19 mouse cellular contexts compared by ENCODE assay signal in the genomic region with DNA sequence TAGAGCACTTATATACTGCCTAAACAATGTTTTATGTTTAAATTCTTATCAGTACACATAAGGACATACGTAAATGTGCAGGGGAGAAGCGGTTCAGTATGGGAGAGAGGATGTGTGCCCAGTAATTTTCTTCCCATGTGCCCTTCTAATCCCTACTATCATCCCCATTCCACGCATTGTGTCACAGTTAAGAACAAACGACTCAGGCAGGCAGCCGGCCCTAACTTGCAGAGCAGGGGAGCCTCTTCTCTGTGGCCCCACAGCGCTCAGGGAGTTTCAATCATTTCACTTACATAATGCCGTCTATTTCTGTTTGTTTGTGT.
DNase-seq lines count a peak whose midpoint lies in the region; ATAC-seq and TF ChIP-seq lines count a peak whose summit lies in the region.
"Had no signal": no experiment of that assay in that cellular context is flagged by ENCODE, and none has a peak within 500 bp of the region (broad histone marks: within the 10 kb centered on the region; RNA-seq: fewer than 3 reads in every experiment).

No protein-coding gene starts in this region.

- H3K9me3 ChIP-seq in forebrain, embryonic 10.5 days = no peaks in the 10 kb centered on the region
- H3K9me3 ChIP-seq in forebrain, embryonic 12.5 days = no peaks in the 10 kb centered on the region
- H3K9me3 ChIP-seq in liver, embryonic 13.5 days (replicated peaks) = no peaks in the 10 kb centered on the region
- no peaks in the 10 kb centered on the region for H3K9me3 ChIP-seq in stomach, embryonic 15.5 days
- no peaks in the 10 kb centered on the region for H3K9me3 ChIP-seq in stomach, postnatal 0 days (ENCODE audit: control insufficient read depth, low read length)
- H3K9me3 ChIP-seq: embryonic facial prominence, embryonic 10.5 days; forebrain, embryonic 13.5 days; G1E; heart, embryonic 13.5 days; neural tube, embryonic 13.5 days had no signal

- H3K4me2 ChIP-seq in forebrain, embryonic 12.5 days = no peak overlapping the region
- H3K4me2 ChIP-seq in liver, embryonic 13.5 days = no peak overlapping the region
- no peak overlapping the region for H3K4me2 ChIP-seq in stomach, embryonic 15.5 days
- H3K4me2 ChIP-seq in stomach, postnatal 0 days (replicated peaks; ENCODE audit: low read depth) = no peak overlapping the region
- H3K4me2 ChIP-seq: forebrain, embryonic 13.5 days; heart, embryonic 13.5 days; hindbrain, embryonic 14.5 days; midbrain, embryonic 11.5 days; neural tube, embryonic 13.5 days had no signal

- no peak overlapping the region for H3K27ac ChIP-seq in forebrain, embryonic 10.5 days
- H3K27ac ChIP-seq in forebrain, embryonic 12.5 days = no peak overlapping the region
- H3K27ac ChIP-seq in liver, embryonic 13.5 days = peak overlapping the region; percentile 65; the same call in 1 of the 2 replicates
- 0 out of 2 replicates have a peak overlapping the region, but pooled peaks have one; percentile 28 for H3K27ac ChIP-seq in stomach, embryonic 15.5 days
- H3K27ac ChIP-seq in stomach, postnatal 0 days (replicated peaks) = no peak overlapping the region
- H3K27ac ChIP-seq: embryonic facial prominence, embryonic 10.5 days; forebrain, embryonic 13.5 days; heart, embryonic 13.5 days; hindbrain, embryonic 14.5 days; neural tube, embryonic 13.5 days had no signal

- DNase-seq in forebrain, embryonic 10.5 days (ENCODE audit: extremely low spot score, low spot score) = peak; percentile 12
- DNase-seq in liver, embryonic 13.5 days = no peak
- DNase-seq in liver = no peak
- DNase-seq in stomach, postnatal 0 days (ENCODE audit: low spot score) = no peak
- no peak for DNase-seq in spleen, adult 12 weeks (ENCODE audit: low spot score)
- DNase-seq in right cerebral cortex, adult 18-20 months = no peak
- DNase-seq: lung, adult 18-20 months; spleen, adult 18-20 months; thymus, adult 2 months had no signal

- TF ChIP-seq EP300 in stomach, postnatal 0 days (optimal IDR thresholded peaks at IDR 0.05) = no peak

- no peak overlapping the region for H3K9ac ChIP-seq in forebrain, embryonic 12.5 days
- H3K9ac ChIP-seq in liver, embryonic 13.5 days = no peak overlapping the region; the same call in 1 of the 2 replicates
- H3K9ac ChIP-seq in stomach, embryonic 15.5 days = no peak overlapping the region
- no peak overlapping the region for H3K9ac ChIP-seq in stomach, postnatal 0 days (ENCODE audit: low read length)
- H3K9ac ChIP-seq: forebrain, embryonic 13.5 days; heart, embryonic 13.5 days; hindbrain, embryonic 14.5 days; neural tube, embryonic 13.5 days had no signal

- peaks cover 6% of the 10 kb centered on the region; the same call in 1 of the 2 replicates for H3K36me3 ChIP-seq in forebrain, embryonic 10.5 days (replicated peaks)
- H3K36me3 ChIP-seq in forebrain, embryonic 12.5 days (replicated peaks) = no peaks in the 10 kb centered on the region
- H3K36me3 ChIP-seq in liver, embryonic 13.5 days = peaks cover 11% of the 10 kb centered on the region; the same call in 1 of the 2 replicates
- H3K36me3 ChIP-seq in stomach, embryonic 15.5 days = no peaks in the 10 kb centered on the region; the same call in 1 of the 2 replicates
- H3K36me3 ChIP-seq in stomach, postnatal 0 days (ENCODE audit: control insufficient read depth, insufficient read depth, low read length) = no peaks in the 10 kb centered on the region
- H3K36me3 ChIP-seq: heart, embryonic 13.5 days; neural tube, embryonic 13.5 days had no signal

- TF ChIP-seq CTCF in stomach, postnatal 0 days (IDR thresholded peaks at IDR 0.05; ENCODE audit: low read depth) = no peak

- ATAC-seq in forebrain, embryonic 12.5 days (ENCODE audit: low FRiP score) = no peak
- ATAC-seq in liver, embryonic 13.5 days (ENCODE audit: low read depth) = no peak
- no peak; the same call in 1 of the 2 replicates for ATAC-seq in stomach, embryonic 15.5 days (ENCODE audit: insufficient read depth, low FRiP score, low read depth)
- ATAC-seq in stomach, postnatal 0 days (ENCODE audit: low FRiP score, low TSS enrichment) = no peak
- ATAC-seq: activated CD4-positive, CD25-positive, alpha-beta regulatory T cell, adult 4 months had no signal

- H3K4me1 ChIP-seq in forebrain, embryonic 10.5 days = peaks cover 18% of the 10 kb centered on the region
- H3K4me1 ChIP-seq in forebrain, embryonic 12.5 days = peaks cover 8% of the 10 kb centered on the region; the same call in 1 of the 2 replicates
- peaks cover 45% of the 10 kb centered on the region for H3K4me1 ChIP-seq in liver, embryonic 13.5 days (replicated peaks)
- peaks cover 5% of the 10 kb centered on the region; the same call in 1 of the 2 replicates for H3K4me1 ChIP-seq in stomach, embryonic 15.5 days
- peaks cover 5% of the 10 kb centered on the region; the same call in 1 of the 2 replicates for H3K4me1 ChIP-seq in stomach, postnatal 0 days (replicated peaks; ENCODE audit: control insufficient read depth, insufficient read depth)
- H3K4me1 ChIP-seq: forebrain, embryonic 13.5 days had no signal

- no peak overlapping the region for H3K4me3 ChIP-seq in forebrain, embryonic 10.5 days
- no peak overlapping the region for H3K4me3 ChIP-seq in forebrain, embryonic 12.5 days (replicated peaks)
- no peak overlapping the region for H3K4me3 ChIP-seq in liver, embryonic 13.5 days (replicated peaks)
- H3K4me3 ChIP-seq in stomach, embryonic 15.5 days (replicated peaks) = no peak overlapping the region
- no peak overlapping the region for H3K4me3 ChIP-seq in stomach, postnatal 0 days (ENCODE audit: low read depth, low read length)
- H3K4me3 ChIP-seq: embryonic facial prominence, embryonic 10.5 days; forebrain, embryonic 13.5 days; heart, embryonic 13.5 days; neural tube, embryonic 13.5 days had no signal

- 68% methylated on average over 7 of the region's 7 CpGs for WGBS in forebrain, embryonic 10.5 days
- 60% methylated on average over 7 of the region's 7 CpGs for WGBS in forebrain, embryonic 12.5 days
- 66% methylated on average over 7 of the region's 7 CpGs for WGBS in liver, embryonic 13.5 days (ENCODE audit: insufficient replicate concordance)
- WGBS in stomach, embryonic 15.5 days = 34% methylated on average over 7 of the region's 7 CpGs
- WGBS in stomach, postnatal 0 days = 29% methylated on average over 7 of the region's 7 CpGs

- H3K27me3 ChIP-seq in forebrain, embryonic 10.5 days (ENCODE audit: poor library complexity, severe bottlenecking) = no peaks in the 10 kb centered on the region
- H3K27me3 ChIP-seq in forebrain, embryonic 12.5 days = no peaks in the 10 kb centered on the region
- H3K27me3 ChIP-seq in liver, embryonic 13.5 days = no peaks in the 10 kb centered on the region
- H3K27me3 ChIP-seq in stomach, embryonic 15.5 days (replicated peaks) = no peaks in the 10 kb centered on the region
- H3K27me3 ChIP-seq in stomach, postnatal 0 days (ENCODE audit: control insufficient read depth, insufficient read depth, low read length) = no peaks in the 10 kb centered on the region
- H3K27me3 ChIP-seq: forebrain, embryonic 13.5 days; heart, embryonic 13.5 days; neural tube, embryonic 13.5 days had no signal

Comparison
In these comparisons a context has a peak if more than half of its experiments do, and no peak if none do; other contexts are left out.
1. H3K27ac ChIP-seq: peak in liver, embryonic 13.5 days (single experiment) and stomach, embryonic 15.5 days (single experiment); none in forebrain, embryonic 10.5 days (single experiment), forebrain, embryonic 12.5 days (single experiment) and stomach, postnatal 0 days (single experiment).